Mouse (Mus musculus): ENCODE data around the gene Hoxb5. TPM values are rescaled to one million over a fixed set of nuclear protein-coding genes. Genes with fewer than 3 reads are reported as not detected.

Gene Hoxb5
- total RNA-seq, 2 experiments from 2014 or later: 16.1 to 27.0 TPM

DNA sequence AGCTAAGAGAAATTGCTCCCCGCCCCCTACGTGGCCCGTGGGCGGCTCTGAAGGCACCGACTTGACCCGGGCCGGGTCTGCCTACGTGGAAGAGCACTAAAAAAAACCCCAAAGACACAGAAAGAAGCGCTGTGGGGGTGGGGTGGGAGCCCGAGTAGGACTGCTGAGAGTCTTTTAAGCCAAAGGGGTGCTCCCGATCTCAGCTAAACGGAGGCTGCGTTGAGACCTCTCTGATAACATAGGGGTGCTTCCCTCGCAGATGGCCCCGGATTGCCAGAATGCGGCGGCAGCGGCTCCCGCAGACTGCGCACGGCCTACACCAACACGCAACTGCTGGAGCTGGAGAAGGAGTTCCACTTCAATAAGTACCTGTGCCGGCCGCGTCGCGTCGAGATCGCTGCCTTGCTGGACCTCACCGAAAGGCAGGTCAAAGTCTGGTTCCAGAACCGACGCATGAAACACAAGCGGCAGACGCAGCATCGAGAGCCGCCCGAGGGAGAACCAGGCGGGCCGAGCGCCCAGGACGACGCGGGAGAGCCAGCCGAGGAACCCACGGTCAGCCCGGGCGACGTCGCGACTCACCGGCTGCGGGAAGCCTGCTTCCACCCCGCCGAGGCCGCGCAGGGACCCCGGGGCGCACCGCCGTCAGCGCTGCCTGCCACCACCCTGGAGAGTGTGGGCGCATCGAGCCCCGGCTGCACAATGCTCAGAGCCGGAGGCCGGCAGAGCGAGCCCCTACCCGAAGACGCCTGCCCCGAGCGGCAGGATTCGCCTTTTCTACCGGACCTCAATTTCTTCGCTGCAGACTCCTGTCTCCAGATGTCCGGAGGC lies 49.8 kb downstream of the Hoxb5 start:
- peak; percentile 70 to 82 for DNase-seq

DNA sequence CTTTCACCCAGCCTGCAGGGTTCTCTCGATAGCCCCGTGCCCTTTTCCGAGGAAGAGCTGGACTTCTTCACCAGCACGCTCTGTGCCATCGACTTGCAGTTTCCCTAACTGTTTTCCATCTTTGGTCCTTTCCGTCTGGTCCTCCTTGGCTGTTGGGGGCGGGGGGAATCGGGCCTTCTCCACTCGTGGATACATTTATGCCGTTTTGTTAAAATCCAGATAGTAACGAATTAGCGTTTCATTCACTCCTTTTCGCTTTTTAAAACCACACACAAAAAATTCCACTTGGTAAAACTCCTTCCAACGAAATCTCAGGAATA lies 50.3 kb downstream of the Hoxb5 start:
- DNase-seq: no peak

DNA sequence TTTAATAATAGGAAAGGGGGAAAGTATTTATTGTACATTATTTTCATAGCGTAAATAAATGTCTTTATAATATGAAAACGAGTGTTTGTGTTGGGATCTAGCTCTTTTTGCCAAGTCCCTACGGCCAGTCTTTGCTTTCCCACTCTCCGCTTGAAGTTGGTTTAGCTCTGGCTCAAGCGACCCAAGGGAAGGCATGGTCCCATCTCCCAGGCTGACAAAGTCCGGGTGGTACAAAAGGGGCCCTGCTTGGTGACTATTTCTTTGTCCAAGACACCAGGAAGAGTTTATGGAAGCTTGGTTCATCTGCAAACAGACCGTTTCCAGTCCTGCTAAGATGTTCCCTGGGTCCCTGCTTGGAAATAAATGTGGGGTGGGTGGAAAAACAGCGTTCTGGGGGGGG lies 50.8 kb downstream of the Hoxb5 start:
- DNase-seq: peak in 1 of 2 experiments; percentile 37

DNA sequence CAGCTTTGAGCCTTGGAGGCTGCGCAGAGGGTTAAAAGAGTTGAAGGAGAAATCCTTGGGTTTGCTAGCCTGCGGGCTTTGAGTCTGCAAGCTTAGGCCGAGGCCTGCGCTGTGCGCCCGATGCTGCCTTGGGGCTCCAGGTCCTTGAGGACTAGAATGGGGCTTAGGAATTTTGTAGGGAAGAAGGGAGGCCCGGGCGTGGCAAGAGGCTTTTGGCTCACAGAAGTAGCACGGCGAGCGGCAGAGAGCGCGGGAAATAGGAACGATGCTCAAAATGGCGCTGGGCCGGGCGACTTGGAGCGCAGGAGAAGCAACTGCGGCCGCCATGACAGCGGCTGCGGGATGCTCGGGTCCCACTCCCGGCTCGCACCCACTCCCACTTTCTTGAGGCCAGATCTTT lies 51.2 kb downstream of the Hoxb5 start:
- peak; percentile 73 to 74 for DNase-seq

DNA sequence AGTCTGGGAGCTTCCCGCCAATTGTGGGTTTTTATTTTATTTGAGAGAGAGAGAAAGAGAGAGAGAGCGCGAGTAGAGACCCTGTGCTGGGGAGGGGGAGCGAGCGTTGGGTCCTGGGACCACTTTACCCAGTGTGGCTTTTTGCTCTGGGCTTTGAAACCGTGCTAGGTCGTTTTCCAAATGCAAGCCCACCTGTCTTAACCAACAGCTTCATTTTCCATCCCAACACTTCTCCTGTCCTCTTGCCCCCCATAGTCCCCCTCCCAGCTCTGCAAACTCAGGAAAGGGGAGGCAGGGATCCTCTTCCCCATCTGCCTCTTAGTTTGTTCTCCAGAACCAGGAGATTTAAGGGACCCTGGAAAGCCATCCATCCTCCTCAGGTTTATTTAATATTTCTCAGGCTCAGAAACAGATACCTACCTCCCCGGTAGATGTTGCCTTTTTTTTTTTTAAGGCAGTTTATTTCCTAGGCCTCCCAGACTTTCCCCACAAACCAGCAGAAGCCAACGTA lies 51.7 kb downstream of the Hoxb5 start:
- DNase-seq: no peak

Small RNA genes lying within 50 kb of the gene (microRNA-seq; reads per million reads assigned to microRNA genes)
- 58,355 reads per million, percentile 99 among the genes with 10 or more reads in this experiment for gene Mir10a
- gene Mir196a-1: 24.9 reads per million, percentile 37 among the genes with 10 or more reads in this experiment

Other genes with a start within 250 kb of the Hoxb5 start
- 10 to 100 TPM; 53.4 to 56.4 TPM for gene Ube2z, start 237.9 kb upstream of the Hoxb5 start, total RNA-seq (2021)
- gene Atp5g1, start 227.7 kb upstream of the Hoxb5 start, total RNA-seq (2021): 100 to 1,000 TPM; 268 to 316 TPM
- not detected for gene Calcoco2, start 191.4 kb upstream of the Hoxb5 start, total RNA-seq (2021)
- gene Ttll6, start 169.6 kb upstream of the Hoxb5 start, total RNA-seq (2021): not detected
- gene Hoxb13, start 109.0 kb upstream of the Hoxb5 start, total RNA-seq (2021): not detected
- gene Hoxb9, start 31.9 kb upstream of the Hoxb5 start, total RNA-seq (2021): 100 to 1,000 TPM; 225 to 357 TPM
- gene Hoxb8, start 21.4 kb upstream of the Hoxb5 start, total RNA-seq (2021): 10 to 100 TPM; 59.4 to 80.5 TPM
- 10 to 100 TPM; 35.5 to 49.8 TPM for gene Hoxb7, start 16.7 kb upstream of the Hoxb5 start, total RNA-seq (2021)
- 10 to 100 TPM; 43.9 to 62.2 TPM for gene Hoxb6, start 10.9 kb upstream of the Hoxb5 start, total RNA-seq (2021)
- 10 to 100 TPM; 15.6 to 20.9 TPM for gene Hoxb4, start 14.9 kb downstream of the Hoxb5 start, total RNA-seq (2021)
- gene Hoxb3, start 20.0 kb downstream of the Hoxb5 start, total RNA-seq (2021): 10 to 100 TPM; 15.7 to 20.2 TPM
- gene Hoxb2, start 47.2 kb downstream of the Hoxb5 start, total RNA-seq (2021): 10 to 100 TPM; 20.0 to 21.8 TPM
- gene Hoxb1, start 62.4 kb downstream of the Hoxb5 start, total RNA-seq (2021): not detected
- gene Skap1, start 161.3 kb downstream of the Hoxb5 start, total RNA-seq (2021): 1 to 10 TPM; 7.5 to 8.2 TPM